Mouse (Mus musculus): ENCODE measurements around the gene Mboat7. TPM values are rescaled to one million over a fixed set of nuclear protein-coding genes. Genes with fewer than 3 reads are reported as not detected.
"Not testable (repeated sequence)": the region's sequence is repeated elsewhere in the genome, so short reads cannot be mapped to it uniquely, and the experiment has no call there.

Mboat7 gene
- polyA plus RNA-seq, 1 experiment from 2014 or later = 62.4 TPM

- H3K36me3 ChIP-seq = peaks cover 32% of the 10 kb centered on the region
- H3K9me3 ChIP-seq (replicated peaks) = no peaks in the 10 kb centered on the region
- ATAC-seq (ENCODE audit: insufficient number of reproducible peaks, low FRiP score, low TSS enrichment, low read depth) = no peak
- no peak overlapping the region; the same call in 1 of the 2 replicates for H3K27ac ChIP-seq (replicated peaks)
- H3K4me3 ChIP-seq (replicated peaks) = peak overlapping the region; percentile 76
- H3K9ac ChIP-seq = peak overlapping the region; percentile 86; the same call in 1 of the 2 replicates
- no peaks in the 10 kb centered on the region for H3K27me3 ChIP-seq
- H3K4me1 ChIP-seq = peaks cover 12% of the 10 kb centered on the region
- H3K4me2 ChIP-seq (replicated peaks) = peak overlapping the region; percentile 65
- 55% methylated on average over 11 of the region's 11 CpGs for WGBS
Measured at GRCm38 (mm10) chr7:3706343-3706934, 13.1 kb upstream of the Mboat7 start.

- Histone ChIP-seq H3K27ac (replicated peaks) (no peak overlapping the region; the same call in 1 of the 2 replicates), H3K4me1 (peaks cover 12% of the 10 kb centered on the region), H3K4me2 (replicated peaks) (peak overlapping the region; percentile 65), H3K9ac (peak overlapping the region; percentile 86; the same call in 1 of the 2 replicates), H3K4me3 (replicated peaks) (peak overlapping the region; percentile 76), H3K9me3 (replicated peaks) (no peaks in the 10 kb centered on the region), H3K27me3 (no peaks in the 10 kb centered on the region), H3K36me3 (peaks cover 37% of the 10 kb centered on the region)
- 23% methylated on average over 6 of the region's 6 CpGs for WGBS
- no peak for ATAC-seq (ENCODE audit: insufficient number of reproducible peaks, low FRiP score, low TSS enrichment, low read depth)
Measured at GRCm38 (mm10) chr7:3705911-3706310, 12.6 kb upstream of the Mboat7 start.

GRCm38 (mm10) chr7:3705461-3705860 is 12.1 kb upstream of the Mboat7 start:
- 2% methylated on average over 7 of the region's 7 CpGs for WGBS
- Histone ChIP-seq H3K36me3 (peaks cover 40% of the 10 kb centered on the region), H3K4me3 (replicated peaks) (peak overlapping the region; percentile 76), H3K4me2 (replicated peaks) (peak overlapping the region; percentile 65), H3K9ac (peak overlapping the region; percentile 86), H3K4me1 (peaks cover 12% of the 10 kb centered on the region)
- ATAC-seq (ENCODE audit: insufficient number of reproducible peaks, low FRiP score, low TSS enrichment, low read depth); H3K9me3 ChIP-seq (replicated peaks); H3K27me3 ChIP-seq; H3K27ac ChIP-seq (replicated peaks): not testable (repeated sequence)

GRCm38 (mm10) chr7:3704475-3704874 is 11.2 kb upstream of the Mboat7 start:
- Histone ChIP-seq H3K27ac (replicated peaks) (peak overlapping the region; percentile 97), H3K9me3 (replicated peaks) (no peaks in the 10 kb centered on the region), H3K4me3 (replicated peaks) (peak overlapping the region; percentile 76), H3K36me3 (peaks cover 50% of the 10 kb centered on the region), H3K4me1 (peaks cover 12% of the 10 kb centered on the region), H3K4me2 (replicated peaks) (peak overlapping the region; percentile 65), H3K27me3 (no peaks in the 10 kb centered on the region), H3K9ac (peak overlapping the region; percentile 86)
- WGBS = under 1% methylated on average over 20 of the region's 20 CpGs
- ATAC-seq (ENCODE audit: insufficient number of reproducible peaks, low FRiP score, low TSS enrichment, low read depth) = 0 out of 2 replicates have a peak, but pooled peaks have one; percentile 13

- WGBS = under 1% methylated on average over 42 of the region's 42 CpGs
- Histone ChIP-seq H3K9ac (peak within 1 kb of the TSS; percentile 86), H3K36me3 (peaks cover 55% of the 10 kb centered on the region), H3K4me3 (replicated peaks) (peak within 1 kb of the TSS; percentile 76), H3K9me3 (replicated peaks) (no peaks in the 10 kb centered on the region), H3K4me2 (replicated peaks) (peak within 1 kb of the TSS; percentile 65), H3K27me3 (no peaks in the 10 kb centered on the region), H3K4me1 (peaks cover 12% of the 10 kb centered on the region), H3K27ac (replicated peaks) (peak within 1 kb of the TSS; percentile 97)
- ATAC-seq (ENCODE audit: insufficient number of reproducible peaks, low FRiP score, low TSS enrichment, low read depth) = peak; percentile 92
Measured at GRCm38 (mm10) chr7:3703879-3704441, 10.6 kb upstream of the Mboat7 start, which contains the start of gene Rps9. Gene Rps9 (plus strand): TSS chr7:3703993.

- no peaks in the 10 kb centered on the region for H3K27me3 ChIP-seq
- peaks cover 60% of the 10 kb centered on the region for H3K36me3 ChIP-seq
- H3K27ac ChIP-seq (replicated peaks) = peak overlapping the region; percentile 97
- peak; percentile 44 for ATAC-seq (ENCODE audit: insufficient number of reproducible peaks, low FRiP score, low TSS enrichment, low read depth)
- H3K4me1 ChIP-seq = peaks cover 12% of the 10 kb centered on the region
- H3K9me3 ChIP-seq (replicated peaks) = no peaks in the 10 kb centered on the region
- H3K4me2 ChIP-seq (replicated peaks) = peak overlapping the region; percentile 65
- peak overlapping the region; percentile 76 for H3K4me3 ChIP-seq (replicated peaks)
- H3K9ac ChIP-seq = peak overlapping the region; percentile 35
- 20% methylated on average over 6 of the region's 6 CpGs for WGBS
Measured at GRCm38 (mm10) chr7:3703148-3703878, 10.0 kb upstream of the Mboat7 start.

GRCm38 (mm10) chr7:3698471-3698870 is 5.1 kb upstream of the Mboat7 start:
- Histone ChIP-seq H3K9ac (no peak overlapping the region), H3K4me2 (replicated peaks) (no peak overlapping the region), H3K4me3 (replicated peaks) (no peak overlapping the region), H3K36me3 (peaks cover 49% of the 10 kb centered on the region), H3K4me1 (peaks cover 9% of the 10 kb centered on the region), H3K27me3 (no peaks in the 10 kb centered on the region), H3K9me3 (replicated peaks) (no peaks in the 10 kb centered on the region), H3K27ac (replicated peaks) (no peak overlapping the region)
- 91% methylated on average over 6 of the region's 6 CpGs for WGBS
- ATAC-seq (ENCODE audit: insufficient number of reproducible peaks, low FRiP score, low TSS enrichment, low read depth) = no peak

- H3K36me3 ChIP-seq = peaks cover 36% of the 10 kb centered on the region
- H3K27ac ChIP-seq (replicated peaks) = peak overlapping the region; percentile 97
- H3K27me3 ChIP-seq; ATAC-seq (ENCODE audit: insufficient number of reproducible peaks, low FRiP score, low TSS enrichment, low read depth); H3K9me3 ChIP-seq (replicated peaks): not testable (repeated sequence)
- 3% methylated on average over 9 of the region's 9 CpGs for WGBS
- peaks cover 16% of the 10 kb centered on the region for H3K4me1 ChIP-seq
- H3K4me2 ChIP-seq (replicated peaks) = peak overlapping the region; percentile 87
- H3K9ac ChIP-seq = peak overlapping the region; percentile 69
- H3K4me3 ChIP-seq (replicated peaks) = peak overlapping the region; percentile 72
Measured at GRCm38 (mm10) chr7:3694949-3695305, 1.6 kb upstream of the Mboat7 start.

GRCm38 (mm10) chr7:3694076-3694948 is 989 bp upstream of the Mboat7 start:
- Histone ChIP-seq H3K4me3 (replicated peaks) (peak overlapping the region; percentile 72), H3K36me3 (peaks cover 33% of the 10 kb centered on the region), H3K4me1 (peaks cover 16% of the 10 kb centered on the region), H3K27ac (replicated peaks) (peak overlapping the region; percentile 97), H3K4me2 (replicated peaks) (peak overlapping the region; percentile 87), H3K27me3 (no peaks in the 10 kb centered on the region), H3K9ac (peak overlapping the region; percentile 69), H3K9me3 (replicated peaks) (no peaks in the 10 kb centered on the region)
- under 1% methylated on average over 52 of the region's 55 CpGs for WGBS
- ATAC-seq (ENCODE audit: insufficient number of reproducible peaks, low FRiP score, low TSS enrichment, low read depth) = peak; percentile 70

- Histone ChIP-seq H3K27ac (replicated peaks) (peak overlapping the region; percentile 97), H3K9me3 (replicated peaks) (no peaks in the 10 kb centered on the region), H3K36me3 (peaks cover 32% of the 10 kb centered on the region), H3K9ac (peak overlapping the region; percentile 52), H3K4me2 (replicated peaks) (peak overlapping the region; percentile 87), H3K4me1 (peaks cover 16% of the 10 kb centered on the region), H3K4me3 (replicated peaks) (peak overlapping the region; percentile 72), H3K27me3 (no peaks in the 10 kb centered on the region)
- ATAC-seq (ENCODE audit: insufficient number of reproducible peaks, low FRiP score, low TSS enrichment, low read depth) = no peak
- 0% methylated on average over 18 of the region's 18 CpGs for WGBS
Measured at GRCm38 (mm10) chr7:3693809-3694075, 419 bp upstream of the Mboat7 start.

All from embryonic facial prominence, embryonic 15.5 days (tissue).